Mouse (Mus musculus): ENCODE results near the gene Gm3839. TPM values are rescaled to one million over a fixed set of nuclear protein-coding genes. Genes with fewer than 3 reads are reported as not detected.
"Not testable (repeated sequence)": the region's sequence is repeated elsewhere in the genome, so short reads cannot be mapped to it uniquely, and the experiment has no call there.

Gm3839 gene
- total RNA-seq (2014; rRNA removed) (0.62 and 3.3 TPM in 2 replicates), polyA plus RNA-seq (2015; fragmentation: Nextera tagmentation; extraction: Ambion mirVana) (1.1 and 1.2 TPM in 2 replicates)

- H3K9me3 ChIP-seq (ENCODE audit: low read length); H3K4me2 ChIP-seq (ENCODE audit: low read depth); H3K9ac ChIP-seq; ATAC-seq; H3K27ac ChIP-seq (ENCODE audit: low read depth, low read length); H3K36me3 ChIP-seq (ENCODE audit: insufficient read depth); H3K4me1 ChIP-seq (ENCODE audit: insufficient read depth); DNase-seq; H3K27me3 ChIP-seq (ENCODE audit: insufficient read depth, low read length); H3K4me3 ChIP-seq (ENCODE audit: low read depth, low read length): not testable (repeated sequence)
Observed at GRCm38 (mm10) chr14:11356626-11357025, at the start of gene Gm3839. Gene Gm3839, minus strand, starts transcription at chr14:11356726.

GRCm38 (mm10) chr14:11405661-11406060 is 49.1 kb upstream of the Gm3839 start:
- H3K27me3 ChIP-seq (ENCODE audit: insufficient read depth, low read length), result no peaks in the 10 kb centered on the region
- no peak overlapping the region for H3K4me2 ChIP-seq (ENCODE audit: low read depth)
- no peak for TF ChIP-seq CTCF (IDR thresholded peaks at IDR 0.05; ENCODE audit: low read depth)
- H3K9me3 ChIP-seq (ENCODE audit: low read length), result no peaks in the 10 kb centered on the region
- H3K36me3 ChIP-seq (ENCODE audit: insufficient read depth), result no peaks in the 10 kb centered on the region
- H3K4me1 ChIP-seq (ENCODE audit: insufficient read depth), result no peaks in the 10 kb centered on the region
- no peak overlapping the region for H3K4me3 ChIP-seq (ENCODE audit: low read depth, low read length)
- H3K27ac ChIP-seq (ENCODE audit: low read depth, low read length), result no peak overlapping the region
- H3K9ac ChIP-seq, result no peak overlapping the region
- no peak for DNase-seq
- 90% methylated on average over 9 of the region's 9 CpGs for WGBS
- ATAC-seq, result no peak

- DNase-seq, result no peak
- ATAC-seq, result no peak
Observed at GRCm38 (mm10) chr14:11377846-11378245, 21.3 kb upstream of the Gm3839 start.

GRCm38 (mm10) chr14:11375225-11375624 is 18.7 kb upstream of the Gm3839 start:
- Histone ChIP-seq H3K9me3 (ENCODE audit: low read length) (no peaks in the 10 kb centered on the region), H3K4me3 (ENCODE audit: low read depth, low read length) (no peak overlapping the region), H3K9ac (no peak overlapping the region), H3K36me3 (ENCODE audit: insufficient read depth) (no peaks in the 10 kb centered on the region), H3K27ac (ENCODE audit: low read depth, low read length) (no peak overlapping the region), H3K27me3 (ENCODE audit: insufficient read depth, low read length) (no peaks in the 10 kb centered on the region), H3K4me1 (ENCODE audit: insufficient read depth) (no peaks in the 10 kb centered on the region), H3K4me2 (ENCODE audit: low read depth) (no peak overlapping the region)
- no peak for DNase-seq
- no peak for TF ChIP-seq CTCF (IDR thresholded peaks at IDR 0.05; ENCODE audit: low read depth)
- no peak for ATAC-seq
- WGBS, result 90% methylated on average over 5 of the region's 5 CpGs

More at GRCm38 (mm10) chr14:11377846-11378245, 21.3 kb upstream of the Gm3839 start:
- H3K4me3 ChIP-seq (ENCODE audit: low read depth, low read length), result no peak overlapping the region
- no peak overlapping the region for H3K4me2 ChIP-seq (ENCODE audit: low read depth)
- 93% methylated on average over 3 of the region's 3 CpGs for WGBS
- no peak for TF ChIP-seq CTCF (IDR thresholded peaks at IDR 0.05; ENCODE audit: low read depth)
- no peaks in the 10 kb centered on the region for H3K4me1 ChIP-seq (ENCODE audit: insufficient read depth)
- no peaks in the 10 kb centered on the region for H3K36me3 ChIP-seq (ENCODE audit: insufficient read depth)
- H3K9ac ChIP-seq, result no peak overlapping the region
- no peaks in the 10 kb centered on the region for H3K27me3 ChIP-seq (ENCODE audit: insufficient read depth, low read length)
- H3K27ac ChIP-seq (ENCODE audit: low read depth, low read length), result no peak overlapping the region
- no peaks in the 10 kb centered on the region for H3K9me3 ChIP-seq (ENCODE audit: low read length)

GRCm38 (mm10) chr14:11346086-11346485 is 10.4 kb downstream of the Gm3839 start:
- Histone ChIP-seq H3K27me3 (ENCODE audit: insufficient read depth, low read length) (no peaks in the 10 kb centered on the region), H3K4me1 (ENCODE audit: insufficient read depth) (no peaks in the 10 kb centered on the region), H3K9ac (no peak overlapping the region), H3K36me3 (ENCODE audit: insufficient read depth) (no peaks in the 10 kb centered on the region), H3K4me2 (ENCODE audit: low read depth) (no peak overlapping the region), H3K4me3 (ENCODE audit: low read depth, low read length) (no peak overlapping the region), H3K27ac (ENCODE audit: low read depth, low read length) (no peak overlapping the region), H3K9me3 (ENCODE audit: low read length) (no peaks in the 10 kb centered on the region)
- ATAC-seq, result no peak
- no peak for TF ChIP-seq CTCF (IDR thresholded peaks at IDR 0.05; ENCODE audit: low read depth)
- no peak for DNase-seq
- 88% methylated on average over 3 of the region's 3 CpGs for WGBS

- 0 out of 2 replicates have a peak, but pooled peaks cover 4% of the 10 kb centered on the region for H3K9me3 ChIP-seq (ENCODE audit: low read length)
- DNase-seq (peak; percentile 1), ATAC-seq (no peak)
- no peaks in the 10 kb centered on the region for H3K27me3 ChIP-seq (ENCODE audit: insufficient read depth, low read length)
- H3K4me2 ChIP-seq (ENCODE audit: low read depth), result no peak overlapping the region
- WGBS, result 48% methylated on average over 2 of the region's 2 CpGs
- H3K4me1 ChIP-seq (ENCODE audit: insufficient read depth), result no peaks in the 10 kb centered on the region
- H3K9ac ChIP-seq, result no peak overlapping the region
- peak; percentile 55 for TF ChIP-seq CTCF (IDR thresholded peaks at IDR 0.05; ENCODE audit: low read depth)
- H3K4me3 ChIP-seq (ENCODE audit: low read depth, low read length), result no peak overlapping the region
- H3K27ac ChIP-seq (ENCODE audit: low read depth, low read length), result no peak overlapping the region
- no peaks in the 10 kb centered on the region for H3K36me3 ChIP-seq (ENCODE audit: insufficient read depth)
Observed at GRCm38 (mm10) chr14:11329993-11330392, 26.5 kb downstream of the Gm3839 start.

- ATAC-seq, result no peak
- no peak overlapping the region for H3K9ac ChIP-seq
- no peak overlapping the region for H3K27ac ChIP-seq (ENCODE audit: low read depth, low read length)
- no peak for DNase-seq
- H3K9me3 ChIP-seq (ENCODE audit: low read length), result no peaks in the 10 kb centered on the region
- no peaks in the 10 kb centered on the region for H3K4me1 ChIP-seq (ENCODE audit: insufficient read depth)
- WGBS, result 43% methylated on average over 2 of the region's 2 CpGs
- no peaks in the 10 kb centered on the region for H3K27me3 ChIP-seq (ENCODE audit: insufficient read depth, low read length)
- peak; percentile 49 for TF ChIP-seq CTCF (IDR thresholded peaks at IDR 0.05; ENCODE audit: low read depth)
- H3K4me3 ChIP-seq (ENCODE audit: low read depth, low read length), result no peak overlapping the region
- no peak overlapping the region for H3K4me2 ChIP-seq (ENCODE audit: low read depth)
- H3K36me3 ChIP-seq (ENCODE audit: insufficient read depth), result no peaks in the 10 kb centered on the region
Observed at GRCm38 (mm10) chr14:11307079-11307478, 49.4 kb downstream of the Gm3839 start.

- H3K36me3 ChIP-seq (ENCODE audit: insufficient read depth); H3K27me3 ChIP-seq (ENCODE audit: insufficient read depth, low read length); DNase-seq; H3K9me3 ChIP-seq (ENCODE audit: low read length); H3K9ac ChIP-seq; H3K4me1 ChIP-seq (ENCODE audit: insufficient read depth); H3K4me2 ChIP-seq (ENCODE audit: low read depth); H3K4me3 ChIP-seq (ENCODE audit: low read depth, low read length); H3K27ac ChIP-seq (ENCODE audit: low read depth, low read length); ATAC-seq: not testable (repeated sequence)
- WGBS, result 81% methylated on average over 3 of the region's 3 CpGs
Observed at GRCm38 (mm10) chr14:11287956-11288355, 68.6 kb downstream of the Gm3839 start.

Measured in forebrain, postnatal 0 days (tissue).